Mouse (Mus musculus) E14TG2a.4 (cell line): ENCODE data around the gene Adap1.

Source experiments
- CTCF ChIP-seq: conservative IDR thresholded peaks from 2 replicates; pipeline ENCODE4 v1.5.1; 2014; ENCODE audit warnings: low read length
- NANOG ChIP-seq: IDR thresholded peaks from 2 replicates; pipeline ENCODE4 v1.6.1; 2014; ENCODE audit warnings: borderline replicate concordance, low read length, mixed read lengths
- POU5F1 ChIP-seq: IDR thresholded peaks from 2 replicates; pipeline ENCODE4 v1.6.1; 2014; ENCODE audit warnings: low read length, borderline replicate concordance

DNA sequence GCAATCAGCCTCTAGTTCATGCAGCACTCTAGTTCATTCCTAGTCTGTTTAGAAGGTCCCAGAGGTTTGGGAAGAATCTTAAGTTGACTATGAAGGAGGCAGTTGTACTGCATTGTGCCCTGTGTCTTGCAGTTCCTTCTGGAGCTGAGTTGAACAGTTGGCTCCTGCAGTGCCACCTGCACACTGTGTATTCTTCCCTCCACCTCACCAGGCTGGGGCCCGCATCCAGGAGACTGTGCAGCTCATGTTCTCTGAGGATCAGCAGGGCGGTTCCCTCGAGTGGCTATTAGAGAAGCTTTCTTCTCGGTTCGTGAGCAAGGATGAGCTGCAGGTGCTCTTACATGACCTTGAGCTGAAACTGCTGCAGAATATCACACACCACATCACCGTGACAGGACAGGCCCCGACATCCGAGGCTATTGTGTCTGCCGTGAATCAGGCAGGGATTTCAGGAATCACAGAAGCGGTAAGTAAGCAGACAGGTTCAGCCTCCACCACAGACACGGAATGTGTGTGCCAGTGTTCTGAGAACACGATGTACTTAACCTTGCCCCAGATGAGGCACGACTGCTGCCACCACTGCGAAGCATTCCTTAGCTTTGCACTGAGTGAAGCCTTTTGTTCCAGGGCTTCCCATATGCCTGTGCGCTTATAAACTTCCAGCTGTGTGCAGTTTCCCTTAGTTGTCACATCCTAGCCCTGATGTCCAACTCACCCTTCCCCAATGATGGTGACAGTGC lies 84.2 kb downstream of the Adap1 start:
- TF ChIP-seq CTCF (no peak), NANOG (no peak), POU5F1 (no peak)
